Mouse (Mus musculus) adrenal gland, postnatal 36 days (tissue): ENCODE data around the gene Lars2. TPM values are rescaled to one million over a fixed set of nuclear protein-coding genes. Genes with fewer than 3 reads are reported as not detected.
"Not testable (repeated sequence)": the region's sequence is repeated elsewhere in the genome, so short reads cannot be mapped to it uniquely, and the experiment has no call there.

Experiments
- DNase-seq, 2 experiments: peaks; one replicate each; pipeline ENCODE4 v3.0.0; 2021; ENCODE audit warnings: mixed read lengths in 1 of 2
- total RNA-seq, 2 experiments: library from RNA; stranded (reverse); gene quantifications; 2 replicates each; pipeline ENCODE4 v1.2.3; 2021

Gene Lars2
- total RNA-seq, 2 experiments from 2014 or later = 76.9 to 116 TPM

- DNase-seq = no peak
Observed at GRCm38 (mm10) chr9:123391140-123391849, 24.6 kb downstream of the Lars2 start.

DNA sequence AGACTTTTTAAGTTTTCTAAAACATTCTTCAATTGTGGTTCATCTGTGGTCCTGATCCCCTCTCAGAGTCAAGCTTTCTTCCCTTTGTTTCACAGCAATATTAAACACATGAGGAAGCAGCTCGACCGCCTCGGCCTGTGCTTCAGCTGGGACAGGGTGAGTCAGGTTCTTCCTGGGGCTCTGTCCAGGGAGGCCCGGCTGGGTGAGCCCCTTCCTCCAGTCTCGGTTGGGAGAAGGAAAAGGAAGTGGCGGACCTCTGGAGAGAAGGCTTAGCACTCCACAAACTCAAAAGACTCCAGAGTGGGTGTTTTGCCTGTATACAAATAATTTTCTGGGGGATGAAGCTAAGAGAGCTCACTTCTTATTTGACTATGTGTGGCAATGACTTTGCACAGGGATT, 28.1 kb downstream of the Lars2 start:
- DNase-seq = no peak

DNA sequence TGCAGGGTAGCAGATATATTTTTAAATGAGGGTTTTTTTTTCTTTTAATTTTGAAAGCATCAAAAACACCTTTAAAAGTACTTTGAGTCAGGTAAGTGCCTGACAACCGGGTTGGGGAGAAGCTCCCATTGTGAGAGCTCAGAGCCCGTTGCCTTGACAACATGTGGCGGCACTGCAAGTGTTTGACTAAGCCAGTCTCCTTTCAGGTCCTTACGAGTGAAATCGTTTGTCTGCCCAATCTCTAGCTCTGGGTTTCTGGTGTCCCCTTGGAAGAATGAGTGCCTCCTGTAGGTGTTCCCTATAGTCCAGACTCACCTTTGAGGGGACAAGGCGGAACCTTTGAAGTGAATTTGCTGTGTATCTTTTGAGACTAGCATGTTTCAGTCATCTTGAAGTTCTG, 31.0 kb downstream of the Lars2 start:
- no peak for DNase-seq

DNA sequence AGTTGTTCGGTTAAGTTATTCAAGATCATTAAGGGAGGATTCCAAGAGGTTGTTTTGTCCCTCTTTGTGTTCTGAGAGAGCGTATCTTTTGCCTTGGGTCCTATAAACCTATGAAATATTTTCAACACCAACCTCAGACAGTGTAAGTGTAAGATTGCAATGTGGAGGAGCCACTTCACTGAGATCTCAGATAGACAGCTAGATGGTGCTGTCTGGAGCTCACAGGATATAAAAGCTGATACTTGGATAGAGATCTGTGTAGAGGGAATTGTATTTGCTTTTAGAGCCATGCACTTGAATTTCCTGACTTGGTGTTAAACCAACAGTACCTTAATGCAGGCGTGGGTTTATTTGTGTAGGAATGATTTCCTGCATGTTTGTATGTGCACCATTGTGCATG, 35.5 kb downstream of the Lars2 start:
- no peak for DNase-seq

DNA sequence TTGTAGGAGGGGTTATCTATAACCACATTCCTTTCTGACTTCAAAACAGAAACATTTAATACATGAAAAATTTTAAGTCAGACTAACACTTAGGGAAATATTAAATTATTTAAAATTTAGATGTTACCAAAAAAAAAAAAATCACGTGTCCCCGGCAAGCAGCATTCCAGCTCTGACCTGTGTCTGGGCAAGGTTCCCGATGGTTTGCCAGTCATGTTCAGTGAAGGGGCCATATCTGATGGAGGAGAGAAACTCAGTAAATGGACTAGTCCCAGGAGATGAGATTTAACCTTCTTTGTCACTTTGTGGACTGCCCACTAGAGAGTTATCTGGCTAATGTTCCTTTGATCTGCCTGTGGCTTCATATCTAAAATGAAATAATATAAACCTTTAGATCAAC, 36.3 kb downstream of the Lars2 start:
- DNase-seq = no peak

GRCm38 (mm10) chr9:123405231-123405630, 38.5 kb downstream of the Lars2 start:
- no peak for DNase-seq

DNA sequence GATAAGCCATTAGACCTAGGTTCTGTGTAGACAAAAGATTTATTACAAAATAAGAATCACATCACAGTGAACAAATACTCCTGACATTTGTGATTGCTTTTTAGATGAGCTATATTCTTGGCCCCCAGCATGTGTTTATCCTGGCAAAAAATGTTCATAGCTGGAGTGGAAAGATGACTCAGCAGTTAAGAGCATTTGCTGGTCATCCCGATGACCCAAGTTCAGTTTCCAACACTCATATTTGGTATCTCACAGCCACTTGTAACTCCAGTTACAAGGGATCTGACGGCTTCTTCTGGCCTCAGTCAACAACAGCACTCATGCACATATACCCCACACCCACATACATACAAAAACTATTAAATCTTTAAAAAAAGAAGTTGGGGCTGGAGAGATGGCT, 42.0 kb downstream of the Lars2 start:
- DNase-seq = no peak

DNA sequence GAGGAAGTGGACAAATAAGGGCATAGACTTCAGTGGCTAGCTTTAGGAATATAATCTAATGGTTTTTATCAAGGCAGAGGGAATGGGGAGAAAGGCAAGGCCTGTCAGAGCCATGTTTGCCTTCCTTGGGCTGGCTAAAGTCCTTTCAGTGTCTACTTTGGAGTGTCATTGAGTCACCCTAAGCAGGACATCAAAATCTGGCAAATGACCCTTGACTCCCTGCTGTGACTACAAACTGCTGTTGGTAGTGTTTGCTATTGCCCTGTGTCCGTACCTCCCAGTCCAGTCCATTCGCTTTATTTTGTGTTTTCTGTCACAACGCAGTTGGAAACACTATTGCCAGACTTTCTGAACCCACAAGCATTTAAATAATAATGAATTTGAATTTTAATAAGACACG, 63.1 kb downstream of the Lars2 start:
- no peak for DNase-seq

DNA sequence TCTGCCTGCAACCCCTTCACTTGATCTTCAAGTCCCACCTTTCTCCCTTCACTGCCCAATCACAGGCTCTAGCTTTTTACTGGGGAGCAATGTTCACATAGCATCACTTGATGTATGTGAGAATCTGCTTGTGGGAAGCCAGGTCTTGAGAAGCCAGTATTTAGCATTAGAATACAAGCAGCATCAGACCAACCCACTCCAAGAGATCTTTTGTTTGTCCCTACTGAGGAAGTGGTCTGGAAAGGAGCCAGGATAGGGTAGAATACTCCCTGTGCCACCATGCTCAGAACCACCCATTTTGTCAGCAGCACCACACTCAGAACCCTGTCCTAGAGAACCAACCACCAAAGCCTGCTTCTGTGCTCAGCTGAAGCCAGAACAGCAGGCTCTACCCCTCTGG, 64.2 kb downstream of the Lars2 start:
- no peak for DNase-seq

DNA sequence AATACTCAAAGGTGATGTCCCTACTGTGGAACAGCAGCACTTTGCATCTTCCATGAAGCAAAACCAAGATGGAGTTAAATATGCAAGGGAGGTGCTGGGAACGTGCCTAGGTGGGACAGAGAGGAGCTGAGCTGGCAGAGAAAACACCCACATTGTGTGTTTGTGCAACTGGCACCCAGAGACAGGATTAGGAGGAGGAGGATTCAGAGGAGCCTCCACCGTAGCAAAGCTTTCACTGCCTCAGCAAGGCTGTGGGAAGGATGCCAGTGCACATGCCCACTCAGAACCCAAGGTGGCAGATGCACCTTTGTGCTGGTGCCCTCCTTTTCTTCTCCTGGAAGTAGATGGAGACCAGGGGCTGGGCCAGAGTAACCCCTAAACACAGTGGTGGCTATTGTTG, 71.5 kb downstream of the Lars2 start:
- no peak for DNase-seq

DNA sequence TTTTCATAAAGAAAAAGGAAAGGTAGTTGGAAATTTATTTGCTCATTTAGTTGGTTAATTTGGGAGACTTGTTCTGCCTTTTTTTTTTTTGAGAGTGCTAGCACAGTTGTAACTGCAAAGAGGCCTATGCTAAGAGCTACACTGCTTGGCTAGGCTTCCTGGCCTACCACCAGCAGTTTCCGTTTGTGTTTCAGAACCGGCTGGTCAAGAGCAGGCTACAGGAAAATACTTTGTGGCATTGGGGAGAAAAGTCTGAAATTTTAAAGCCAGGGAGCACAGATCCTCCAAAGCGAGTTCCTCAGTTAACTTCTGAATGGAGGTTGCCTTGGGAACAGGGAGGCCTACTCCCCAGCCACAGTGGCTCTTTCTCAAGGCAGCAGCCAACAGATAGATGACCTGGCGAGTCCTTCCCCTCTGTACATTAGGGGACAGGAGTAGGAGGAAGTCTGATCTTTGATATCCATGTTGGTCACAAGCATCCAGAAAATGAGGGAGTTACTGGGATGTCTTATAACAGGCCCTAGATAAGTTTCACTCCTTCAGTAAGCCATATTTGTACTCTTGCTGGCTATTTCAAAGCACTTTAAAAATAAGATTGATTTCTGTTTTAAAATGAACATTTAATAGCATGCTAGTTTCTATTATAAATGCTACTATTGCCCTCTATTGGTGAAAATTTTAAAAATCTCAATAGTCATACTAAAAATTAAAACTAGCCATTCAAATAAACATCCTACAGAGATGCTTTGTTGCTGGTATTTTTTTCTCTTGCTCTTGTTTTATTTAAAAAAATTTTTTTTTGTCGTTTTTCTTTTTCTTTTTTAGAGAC, 73.7 kb downstream of the Lars2 start:
- no peak for DNase-seq

DNA sequence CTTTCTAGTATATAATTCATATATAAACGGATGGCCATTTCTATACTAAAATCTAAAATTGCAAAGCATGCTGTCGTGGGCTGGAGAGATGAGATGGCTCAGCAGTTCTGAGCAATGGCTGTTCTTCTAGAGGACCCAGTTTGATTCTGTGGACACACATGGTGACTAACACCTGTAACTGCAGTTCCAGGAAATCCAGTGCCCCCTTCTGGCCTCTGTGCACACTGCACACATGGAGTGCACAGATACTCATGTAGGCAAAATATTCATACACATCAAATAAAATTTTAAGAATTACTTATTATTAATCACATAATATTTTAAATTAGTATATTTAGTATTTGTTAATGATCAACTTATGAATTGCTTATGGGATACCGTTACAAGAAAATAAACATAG, 80.4 kb downstream of the Lars2 start:
- not testable (repeated sequence) for DNase-seq

DNA sequence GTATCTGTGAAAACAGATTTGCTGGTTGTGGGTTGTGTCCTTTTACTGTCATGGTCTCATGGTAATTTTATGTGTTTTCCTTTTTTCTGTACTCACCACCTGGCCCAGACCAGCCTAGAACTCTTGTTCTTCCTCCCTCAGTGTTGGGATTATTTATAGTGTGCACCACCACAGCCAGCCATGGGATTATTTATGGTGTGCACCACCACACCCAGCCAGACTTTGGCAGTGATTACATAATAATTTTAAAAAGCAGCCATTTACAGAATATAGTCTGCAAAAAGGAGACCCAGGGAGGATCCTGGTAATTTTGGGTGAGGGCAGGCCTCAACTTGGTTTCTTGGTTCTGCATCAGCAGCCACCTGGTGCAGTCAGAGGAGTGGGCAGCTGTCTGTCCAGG, 81.9 kb downstream of the Lars2 start:
- DNase-seq = no peak

- peak; percentile 41 to 65 for DNase-seq
Observed at GRCm38 (mm10) chr9:123450174-123450573, 83.4 kb downstream of the Lars2 start.

GRCm38 (mm10) chr9:123451772-123452171, 85.0 kb downstream of the Lars2 start:
- no peak for DNase-seq

DNA sequence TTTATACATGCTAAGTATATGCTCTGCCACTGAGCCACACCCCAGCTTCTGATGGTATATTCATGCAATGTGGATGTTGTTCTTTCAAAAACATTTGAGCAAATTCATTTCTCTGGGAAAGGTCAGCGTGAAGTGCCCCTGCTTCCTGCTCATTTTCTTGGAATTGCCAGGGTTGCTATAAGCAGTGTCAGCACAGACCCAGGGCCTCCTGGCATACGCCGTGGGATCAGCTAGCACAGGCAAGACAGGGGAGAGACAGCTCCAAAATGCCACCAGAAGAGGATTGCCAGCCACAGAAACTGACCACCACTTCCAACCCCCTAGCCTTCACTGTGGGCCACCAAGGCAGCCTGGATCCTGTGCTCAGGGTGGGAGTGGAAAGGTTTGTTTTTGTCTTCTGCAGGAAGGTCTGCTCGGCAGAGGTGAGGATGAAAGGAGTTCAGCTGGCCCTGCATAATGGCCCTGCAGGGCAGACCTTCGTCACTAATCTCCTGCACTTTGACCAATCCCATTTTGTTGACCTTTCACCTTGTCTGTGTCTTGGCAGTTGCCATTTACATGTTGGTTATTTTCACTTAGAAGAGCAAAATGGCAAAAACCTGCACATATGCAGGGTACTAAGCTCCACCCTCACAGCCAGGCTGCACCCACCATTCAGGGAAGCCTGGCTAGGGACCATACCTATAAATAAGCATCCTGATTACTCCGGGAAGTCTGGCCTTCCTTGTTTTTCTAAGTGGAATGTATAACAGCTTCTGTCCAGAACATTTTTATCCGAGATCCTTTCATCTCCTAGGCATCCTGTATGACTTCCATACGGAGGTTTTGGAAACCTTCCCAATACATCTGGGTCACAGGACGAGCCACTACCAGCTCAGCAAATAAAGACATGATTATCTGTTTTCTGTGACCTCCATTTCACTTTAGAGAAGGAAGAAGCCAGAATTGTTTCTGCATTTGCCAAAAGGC, 90.2 kb downstream of the Lars2 start:
- DNase-seq = no peak

GRCm38 (mm10) chr9:123457603-123458002, 90.9 kb downstream of the Lars2 start:
- peak; percentile 33 to 35 for DNase-seq

DNA sequence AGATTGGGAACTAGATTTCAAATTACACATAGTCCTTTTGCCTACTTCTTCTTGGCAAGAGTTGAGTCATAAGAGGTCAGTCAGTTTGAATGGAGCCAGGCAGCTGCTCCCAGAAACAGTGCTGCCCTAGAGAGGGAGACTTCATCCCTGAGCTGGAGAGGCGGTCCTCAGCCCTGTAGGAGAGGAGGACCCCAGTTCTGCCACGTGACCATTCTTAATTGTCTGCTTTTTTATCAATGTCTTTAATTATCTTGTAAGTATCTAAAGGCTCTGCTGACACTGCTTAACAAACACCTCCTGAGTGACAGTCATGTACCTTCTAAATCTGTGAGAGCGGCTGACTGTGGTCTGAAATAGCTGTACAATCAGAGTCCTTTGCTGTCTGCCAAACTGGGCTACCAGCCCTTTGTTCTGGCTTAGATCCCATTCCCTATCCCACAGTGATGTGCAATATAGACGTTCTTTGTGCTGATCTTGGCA, 100.5 kb downstream of the Lars2 start:
- DNase-seq = no peak

GRCm38 (mm10) chr9:123468406-123469085, 101.8 kb downstream of the Lars2 start:
- no peak for DNase-seq

DNA sequence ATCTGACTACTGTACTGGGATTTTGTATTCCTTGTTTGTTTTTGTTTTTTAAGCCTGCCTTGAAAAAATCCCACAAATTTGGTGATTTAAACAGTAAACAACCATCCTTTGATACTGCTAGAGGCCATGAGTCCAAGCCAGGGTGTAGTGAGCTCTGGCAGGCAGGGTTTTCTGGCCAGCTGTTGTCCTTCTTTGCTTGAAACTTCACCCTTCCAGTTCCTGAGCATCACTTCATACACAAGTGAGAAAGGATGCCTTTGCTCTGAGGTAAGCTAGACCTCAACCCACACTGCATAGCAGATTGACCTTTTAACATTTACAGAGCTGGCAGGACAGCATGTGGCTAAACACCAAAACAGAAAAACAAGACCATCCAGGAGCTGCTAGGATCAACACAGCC, 102.4 kb downstream of the Lars2 start:
- DNase-seq = no peak

- DNase-seq = peak; percentile 31 to 37
Observed at GRCm38 (mm10) chr9:123473377-123473776, 106.7 kb downstream of the Lars2 start.

DNA sequence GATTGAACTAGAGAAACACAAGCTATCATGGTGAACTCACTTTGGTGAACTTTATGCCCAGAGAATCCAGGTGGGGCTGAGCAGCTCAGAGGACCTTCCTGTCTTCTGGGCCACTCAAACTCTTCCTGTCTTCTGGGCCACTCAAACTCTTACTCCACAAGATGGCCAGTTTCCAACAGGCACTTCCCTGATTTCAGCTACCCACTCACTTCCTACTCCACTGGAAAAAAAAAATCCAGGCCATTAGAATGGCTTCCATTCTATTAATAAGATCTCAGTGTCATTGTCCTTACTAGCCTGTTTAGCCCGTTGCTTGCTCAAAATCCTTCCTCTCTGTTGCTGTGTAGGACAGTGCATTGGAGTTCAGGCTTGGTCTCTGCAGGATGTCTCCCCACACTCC, 108.8 kb downstream of the Lars2 start:
- no peak for DNase-seq
